Mouse (Mus musculus) G1E (cell line): ENCODE measurements around the gene A630001G21Rik. TPM values are rescaled to one million over a fixed set of nuclear protein-coding genes. Genes with fewer than 3 reads are reported as not detected.

Experiments used
- ATAC-seq: 2 replicates; pipeline ENCODE4 v1.8.0; 2016; ENCODE audit warnings: mild to moderate bottlenecking; ENCODE audit not compliant: insufficient number of reproducible peaks, poor library complexity, low FRiP score, severe bottlenecking; ENCODE audit errors: extremely low read depth
- DNase-seq: peaks from one replicate; pipeline ENCODE4 v3.0.0; 2012; ENCODE audit warnings: low spot score
- H3K27me3 ChIP-seq: 2 replicates; pipeline ENCODE4 v1.6.1; 2012; ENCODE audit warnings: mild to moderate bottlenecking, low read length, inconsistent platforms; ENCODE audit not compliant: insufficient read depth
- H3K36me3 ChIP-seq: replicated peaks from 2 replicates; pipeline ENCODE3; 2012; ENCODE audit warnings: mild to moderate bottlenecking, inconsistent platforms
- H3K4me1 ChIP-seq: 2 replicates; pipeline ENCODE4 v1.6.1; 2012; ENCODE audit warnings: low read depth, low read length, inconsistent platforms, mixed read lengths; ENCODE audit not compliant: insufficient read depth
- H3K4me3 ChIP-seq: 2 replicates; pipeline ENCODE4 v1.5.1; 2012; ENCODE audit warnings: low read depth, mild to moderate bottlenecking, inconsistent platforms, low read length, moderate library complexity, mixed read lengths
- H3K9me3 ChIP-seq: replicated peaks from 2 replicates; pipeline ENCODE4 v1.6.1; 2012; ENCODE audit warnings: inconsistent platforms
- CTCF ChIP-seq: IDR thresholded peaks from 2 replicates; pipeline ENCODE4 v1.5.1; 2012; ENCODE audit warnings: low read depth, low read length, inconsistent platforms, mixed read lengths
- GATA1 ChIP-seq: IDR thresholded peaks from 2 replicates; pipeline ENCODE4 v1.6.1; 2012; ENCODE audit warnings: borderline replicate concordance, low read length, inconsistent platforms, mixed read lengths
- GATA2 ChIP-seq: IDR thresholded peaks from 2 replicates; pipeline ENCODE4 v1.6.1; 2012; ENCODE audit warnings: low read depth, low read length, inconsistent platforms, borderline replicate concordance
- POLR2AphosphoS5 ChIP-seq: IDR thresholded peaks from 2 replicates; pipeline ENCODE4 v1.6.1; 2012; ENCODE audit warnings: low read depth, low read length, inconsistent platforms; ENCODE audit not compliant: insufficient replicate concordance
- TAL1 ChIP-seq: conservative IDR thresholded peaks from 2 replicates; pipeline ENCODE4 v1.6.1; 2012; ENCODE audit warnings: low read depth, low read length, inconsistent platforms, mixed read lengths
- polyA plus RNA-seq: library from polyadenylated mRNA; stranded (reverse); fragments of >175 nt; gene quantifications from 2 replicates; pipeline ENCODE4 v1.2.3, GENCODE M21; 2012
- total RNA-seq, 2 experiments: library from RNA; stranded (forward) in 1 of 2; stranded (reverse) in 1 of 2; fragments of 200-1000 nt in 1 of 2; fragments of >200 nt in 1 of 2; fragmentation: Nextera tagmentation in 1 of 2; gene quantifications; 2 replicates each; pipeline ENCODE4 v1.2.3; 2014 to 2017

Gene A630001G21Rik
- total and polyA plus RNA-seq, 3 experiments: 0.16 TPM; not detected in 2

- no peak for DNase-seq
- H3K4me3 ChIP-seq: no peak overlapping the region
- no peak for TF ChIP-seq POLR2AphosphoS5
- no peak for ATAC-seq
- H3K27me3 ChIP-seq: no peaks in the 10 kb centered on the region
- no peaks in the 10 kb centered on the region; the same call in 1 of the 2 replicates for H3K9me3 ChIP-seq
- no peaks in the 10 kb centered on the region for H3K4me1 ChIP-seq
- H3K36me3 ChIP-seq: no peaks in the 10 kb centered on the region
Measured at GRCm38 (mm10) chr1:85740923-85741322, 37.5 kb downstream of the A630001G21Rik start.

- ATAC-seq (no peak), DNase-seq (no peak)
- TF ChIP-seq TAL1 (no peak), CTCF (no peak), GATA2 (no peak)
- no peaks in the 10 kb centered on the region for H3K36me3 ChIP-seq
- no peaks in the 10 kb centered on the region for H3K4me1 ChIP-seq
- no peaks in the 10 kb centered on the region; the same call in 1 of the 2 replicates for H3K9me3 ChIP-seq
- no peak overlapping the region for H3K4me3 ChIP-seq
- no peaks in the 10 kb centered on the region for H3K27me3 ChIP-seq
Measured at GRCm38 (mm10) chr1:85739819-85740218, 38.6 kb downstream of the A630001G21Rik start.

GRCm38 (mm10) chr1:85739000-85739399 lies 39.4 kb downstream of the A630001G21Rik start:
- DNase-seq (no peak), ATAC-seq (no peak)
- Histone ChIP-seq H3K36me3 (no peaks in the 10 kb centered on the region), H3K4me1 (no peaks in the 10 kb centered on the region), H3K4me3 (no peak overlapping the region), H3K9me3 (no peaks in the 10 kb centered on the region; the same call in 1 of the 2 replicates), H3K27me3 (no peaks in the 10 kb centered on the region)
- TF ChIP-seq TAL1 (no peak), GATA2 (no peak), POLR2AphosphoS5 (no peak), CTCF (no peak), GATA1 (no peak)

GRCm38 (mm10) chr1:85736355-85737184 lies 41.9 kb downstream of the A630001G21Rik start:
- peak; percentile 30 for DNase-seq

GRCm38 (mm10) chr1:85735463-85736123 lies 42.9 kb downstream of the A630001G21Rik start:
- TF ChIP-seq GATA2: no peak
- no peak for TF ChIP-seq CTCF
- no peak for TF ChIP-seq POLR2AphosphoS5
- no peak for TF ChIP-seq TAL1
- TF ChIP-seq GATA1: no peak
- no peaks in the 10 kb centered on the region for H3K4me1 ChIP-seq
- H3K4me3 ChIP-seq: no peak overlapping the region
- H3K27me3 ChIP-seq: no peaks in the 10 kb centered on the region
- no peaks in the 10 kb centered on the region; the same call in 1 of the 2 replicates for H3K9me3 ChIP-seq
- no peaks in the 10 kb centered on the region for H3K36me3 ChIP-seq
- DNase-seq (no peak), ATAC-seq (no peak)

More at GRCm38 (mm10) chr1:85736355-85737184, 41.9 kb downstream of the A630001G21Rik start:
- H3K4me1 ChIP-seq: no peaks in the 10 kb centered on the region
- H3K9me3 ChIP-seq: no peaks in the 10 kb centered on the region; the same call in 1 of the 2 replicates
- H3K36me3 ChIP-seq: no peaks in the 10 kb centered on the region
- ATAC-seq: peak; percentile 24; the same call in 1 of the 2 replicates
- TF ChIP-seq CTCF (peak; percentile 88), TAL1 (no peak)
- no peak overlapping the region for H3K4me3 ChIP-seq
- no peaks in the 10 kb centered on the region for H3K27me3 ChIP-seq

- DNase-seq: no peak
- TF ChIP-seq POLR2AphosphoS5 (no peak), GATA1 (no peak), CTCF (no peak), GATA2 (no peak), TAL1 (no peak)
- ATAC-seq: no peak
- no peaks in the 10 kb centered on the region for H3K27me3 ChIP-seq
- peaks cover 2% of the 10 kb centered on the region; the same call in 1 of the 2 replicates for H3K9me3 ChIP-seq
- no peaks in the 10 kb centered on the region for H3K4me1 ChIP-seq
- no peak overlapping the region for H3K4me3 ChIP-seq
- no peaks in the 10 kb centered on the region for H3K36me3 ChIP-seq
Measured at GRCm38 (mm10) chr1:85734511-85734910, 43.9 kb downstream of the A630001G21Rik start.
